Mouse (Mus musculus): ENCODE results near the gene Six5.

Gene Six5

GRCm38 (mm10) chr7:19097217-19097616, 2.8 kb downstream of the Six5 start:
- DNase-seq = no peak

DNA sequence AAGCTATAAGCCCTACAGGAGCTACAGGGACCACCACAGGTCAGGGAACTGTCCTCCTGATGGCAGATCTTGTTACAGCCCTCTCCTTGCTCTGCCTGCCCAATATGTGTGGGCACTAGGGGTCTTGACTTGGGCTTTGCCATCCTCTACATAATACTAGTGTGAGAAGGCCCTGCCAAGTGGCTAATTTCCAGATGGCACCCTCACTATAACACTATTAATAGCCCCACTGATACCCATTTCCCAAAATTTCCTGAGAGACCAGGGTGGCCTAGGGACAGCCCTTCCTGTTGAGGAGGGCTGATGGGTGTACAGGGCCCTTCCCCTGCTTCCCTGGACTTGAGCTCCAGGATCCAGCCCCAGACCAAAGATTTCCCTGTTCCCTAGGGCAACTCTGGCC, 3.5 kb downstream of the Six5 start:
- no peak for DNase-seq

GRCm38 (mm10) chr7:19098811-19099210, 4.4 kb downstream of the Six5 start:
- DNase-seq = no peak

GRCm38 (mm10) chr7:19100290-19100689, 5.9 kb downstream of the Six5 start:
- DNase-seq = no peak

- DNase-seq = no peak
Observed at GRCm38 (mm10) chr7:19103741-19104140, 9.3 kb downstream of the Six5 start.

DNA sequence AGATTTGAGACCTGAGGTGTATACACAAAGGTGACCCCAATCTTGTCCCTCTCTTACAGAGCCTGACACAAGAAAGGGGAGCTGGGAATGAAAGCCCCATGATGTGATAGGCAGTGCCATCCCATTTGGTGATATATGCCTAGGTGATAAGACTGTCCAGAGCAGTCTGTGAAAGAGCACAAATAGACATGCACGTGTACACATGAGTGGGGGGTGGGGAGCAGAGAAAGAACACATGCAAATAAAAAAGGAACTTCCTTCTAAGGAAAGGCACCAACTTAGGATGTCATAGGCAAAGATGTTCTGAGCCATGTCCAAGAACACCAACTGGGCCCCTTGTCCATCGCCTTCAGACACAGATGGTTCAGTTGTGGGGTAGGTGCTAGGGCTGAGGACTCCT, 10.1 kb downstream of the Six5 start:
- no peak for DNase-seq

GRCm38 (mm10) chr7:19107436-19107835, 13.0 kb downstream of the Six5 start:
- no peak for DNase-seq

GRCm38 (mm10) chr7:19109565-19109964, 15.2 kb downstream of the Six5 start:
- DNase-seq = no peak

- DNase-seq = peak in 1 of 2 experiments; percentile 70
Observed at GRCm38 (mm10) chr7:19118028-19118771, 23.8 kb downstream of the Six5 start, which contains the start of gene Gm4969. Gene Gm4969 (minus strand): TSS chr7:19118368.

GRCm38 (mm10) chr7:19119083-19119482, 24.7 kb downstream of the Six5 start:
- peak in 1 of 2 experiments; percentile 16 for DNase-seq

GRCm38 (mm10) chr7:19119631-19120429, 25.4 kb downstream of the Six5 start, which contains the start of gene Fbxo46:
Gene Fbxo46 (plus strand): TSS chr7:19119859.
- peak; percentile 88 to 94 for DNase-seq

GRCm38 (mm10) chr7:19121686-19122085, 27.3 kb downstream of the Six5 start:
- no peak for DNase-seq

DNA sequence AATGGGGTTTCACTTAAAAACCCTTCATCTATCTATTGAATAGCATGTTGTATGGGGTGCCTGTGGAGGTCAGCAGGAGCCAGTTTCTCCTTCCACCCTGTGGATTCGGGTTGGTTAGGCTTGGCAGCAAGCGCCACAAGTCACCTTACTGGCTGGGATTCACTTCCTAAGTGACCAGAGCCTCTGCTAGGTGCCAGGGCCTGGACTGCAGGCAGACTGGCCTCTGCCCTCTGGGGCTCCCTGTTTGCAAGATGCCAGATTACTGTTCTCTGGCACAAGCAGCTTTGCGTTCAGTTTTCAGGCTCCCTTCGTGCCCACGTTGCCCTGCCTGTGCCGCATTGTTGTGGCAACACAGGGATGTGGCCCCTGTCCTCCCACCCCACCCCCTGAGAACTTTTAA, 30.3 kb downstream of the Six5 start:
- no peak for DNase-seq

GRCm38 (mm10) chr7:19127744-19128143, 33.4 kb downstream of the Six5 start:
- DNase-seq = no peak

DNA sequence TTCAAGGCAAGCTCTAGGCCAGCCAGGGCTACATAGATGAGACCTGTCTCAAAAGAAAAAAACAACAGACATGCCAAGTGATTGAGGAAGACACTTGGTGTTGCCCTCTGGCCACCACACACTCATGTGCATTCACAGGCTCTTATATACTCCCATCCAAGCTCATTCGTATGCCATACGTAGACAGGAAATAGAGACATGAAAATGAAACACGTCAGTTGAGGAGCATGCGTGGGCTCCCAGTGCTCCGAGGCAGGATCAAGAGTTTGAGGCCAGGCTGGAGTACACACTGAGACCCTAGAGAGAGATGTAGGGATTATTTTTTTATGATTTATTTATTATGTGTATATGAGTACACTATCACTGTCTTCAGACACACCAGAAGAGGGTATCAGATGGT, 35.0 kb downstream of the Six5 start:
- no peak for DNase-seq

GRCm38 (mm10) chr7:19130657-19131056, 36.3 kb downstream of the Six5 start:
- no peak for DNase-seq

GRCm38 (mm10) chr7:19131324-19131848, 37.0 kb downstream of the Six5 start:
- DNase-seq = peak; percentile 91 to 94

GRCm38 (mm10) chr7:19136168-19136567, 41.8 kb downstream of the Six5 start:
- DNase-seq = no peak

DNA sequence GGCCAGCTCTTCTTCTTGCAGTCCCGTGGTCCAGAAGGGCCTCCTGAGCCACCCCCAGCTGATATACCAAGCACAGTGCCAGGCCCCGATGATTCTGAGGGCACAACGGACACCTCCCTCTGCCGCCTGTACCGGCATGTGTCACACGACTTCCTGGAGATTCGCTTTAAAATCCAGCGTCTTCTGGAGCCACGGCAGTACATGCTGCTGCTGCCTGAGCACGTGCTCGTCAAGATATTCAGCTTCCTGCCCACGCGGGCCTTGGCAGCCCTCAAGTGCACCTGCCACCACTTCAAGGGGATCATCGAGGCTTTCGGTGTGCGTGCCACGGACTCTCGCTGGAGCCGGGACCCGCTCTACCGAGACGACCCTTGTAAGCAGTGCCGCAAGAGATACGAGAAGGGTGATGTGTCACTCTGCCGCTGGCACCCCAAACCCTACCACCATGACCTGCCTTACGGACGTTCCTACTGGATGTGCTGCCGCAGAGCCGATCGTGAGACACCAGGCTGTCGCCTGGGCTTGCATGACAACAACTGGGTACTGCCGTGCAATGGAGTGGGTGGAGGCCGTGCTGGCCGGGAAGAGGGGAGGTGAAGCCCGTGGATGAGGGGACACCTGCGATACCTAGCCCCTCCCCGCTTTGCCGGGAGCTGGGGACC, 42.4 kb downstream of the Six5 start:
- DNase-seq = peak in 1 of 2 experiments; percentile 48

GRCm38 (mm10) chr7:19137380-19137779, 43.0 kb downstream of the Six5 start:
- peak; percentile 70 to 76 for DNase-seq

GRCm38 (mm10) chr7:19146793-19147192, 52.4 kb downstream of the Six5 start:
- no peak for DNase-seq

- DNase-seq = no peak
Observed at GRCm38 (mm10) chr7:19147497-19148045, 53.2 kb downstream of the Six5 start.

All from thymus, postnatal 36 days (tissue).